Mouse (Mus musculus): ENCODE data around the gene Olfr1084. TPM values are rescaled to one million over a fixed set of nuclear protein-coding genes. Genes with fewer than 3 reads are reported as not detected.
"Not testable (repeated sequence)": the region's sequence is repeated elsewhere in the genome, so short reads cannot be mapped to it uniquely, and the experiment has no call there.

Gene Olfr1084
- polyA plus RNA-seq (2012; ENCODE audit: insufficient read depth, low replicate concordance), result not detected in 2 replicates

DNA sequence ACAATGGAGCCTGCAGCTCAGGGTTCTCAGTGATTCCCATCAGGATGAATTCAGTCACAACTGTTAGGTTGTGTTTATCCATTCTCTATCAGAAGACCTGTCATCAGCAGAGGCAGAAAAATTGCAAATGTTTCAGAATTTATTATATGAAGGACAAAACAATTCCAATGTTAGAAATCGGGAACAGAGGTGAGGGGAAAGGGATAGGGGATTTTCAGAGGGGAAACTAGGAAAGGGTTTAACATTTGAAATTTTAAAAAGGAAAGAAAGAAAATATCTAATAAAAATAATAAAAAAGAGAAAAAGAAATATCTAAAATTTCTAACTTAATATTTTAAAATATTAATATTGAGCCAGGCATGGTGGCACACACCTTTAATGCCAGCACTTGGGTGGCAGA, at the start of gene Olfr1084:
TSS of gene Olfr1084 (minus strand) at position 101 of the 400 bp plus-strand sequence.
- not testable (repeated sequence) for H3K4me1 ChIP-seq; H3K27me3 ChIP-seq (replicated peaks); H3K4me3 ChIP-seq (replicated peaks); H3K9me3 ChIP-seq; H3K36me3 ChIP-seq (replicated peaks; ENCODE audit: low read length)

DNA sequence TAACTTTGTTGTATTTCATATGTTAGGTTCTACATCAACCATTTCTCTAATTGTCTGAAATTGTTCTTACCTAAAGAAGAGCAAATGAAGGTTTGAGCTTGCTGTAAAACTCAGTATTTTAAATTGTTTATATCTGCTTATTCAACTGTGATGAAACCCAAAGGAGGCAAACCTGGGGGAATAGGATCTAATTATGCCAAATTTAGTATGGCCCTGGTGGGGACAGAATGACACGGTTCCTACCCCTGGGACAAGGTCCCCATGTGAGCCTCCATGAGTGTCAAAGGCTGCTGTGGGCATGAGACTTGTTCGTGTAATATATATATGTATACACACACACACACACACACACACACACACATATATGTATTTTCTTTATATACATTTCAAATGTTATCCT, 40.5 kb upstream of the Olfr1084 start, which contains the start of gene Olfr1086:
TSS of gene Olfr1086 (minus strand) at position 101 of the 400 bp plus-strand sequence.
- H3K4me3 ChIP-seq (replicated peaks), result no peak within 1 kb of the TSS
- TF ChIP-seq FLI1 (IDR thresholded peaks at IDR 0.05; ENCODE audit: low read length), result no peak
- TF ChIP-seq GATA1 (IDR thresholded peaks at IDR 0.05; ENCODE audit: borderline replicate concordance, low read length), result no peak

GRCm38 (mm10) chr2:86661919-86662318, 22.4 kb upstream of the Olfr1084 start, which contains the start of gene Olfr1085:
TSS of gene Olfr1085 (minus strand) at chr2:86662019.
- TF ChIP-seq FLI1 (IDR thresholded peaks at IDR 0.05; ENCODE audit: low read length), result no peak
- no peak for TF ChIP-seq GATA1 (IDR thresholded peaks at IDR 0.05; ENCODE audit: borderline replicate concordance, low read length)
- no peak within 1 kb of the TSS for H3K4me3 ChIP-seq (replicated peaks)
- H3K36me3 ChIP-seq (replicated peaks; ENCODE audit: low read length), result no peaks in the 10 kb centered on the region
- no peaks in the 10 kb centered on the region for H3K4me1 ChIP-seq
- no peaks in the 10 kb centered on the region for H3K27me3 ChIP-seq (replicated peaks)
- H3K9me3 ChIP-seq, result no peaks in the 10 kb centered on the region

More for the DNA sequence above, 40.5 kb upstream of the Olfr1084 start, which contains the start of gene Olfr1086:
- Histone ChIP-seq H3K4me1 (no peaks in the 10 kb centered on the region), H3K27me3 (replicated peaks) (no peaks in the 10 kb centered on the region), H3K36me3 (replicated peaks; ENCODE audit: low read length) (no peaks in the 10 kb centered on the region), H3K9me3 (no peaks in the 10 kb centered on the region)

DNA sequence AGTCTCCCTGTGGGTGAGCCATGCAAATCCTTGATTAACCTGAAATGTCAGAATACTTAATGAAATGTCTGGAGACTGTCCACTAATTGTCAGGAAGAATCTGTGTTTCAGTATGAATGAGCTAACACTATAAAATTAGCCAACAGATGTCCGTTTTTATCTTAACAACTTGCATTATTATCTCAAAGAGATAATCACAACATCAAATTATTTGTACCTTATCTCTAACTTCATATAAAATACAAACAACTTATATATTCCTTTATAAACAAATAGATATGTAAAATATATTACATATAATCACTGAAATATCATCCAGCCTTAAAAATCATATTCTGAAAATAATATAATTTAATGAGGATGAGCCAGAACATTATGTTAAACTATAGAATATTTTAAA, 40.7 kb downstream of the Olfr1084 start, which contains the start of gene Olfr1082:
TSS of gene Olfr1082 (minus strand) at position 101 of the 400 bp plus-strand sequence.
- not testable (repeated sequence) for H3K4me1 ChIP-seq; H3K36me3 ChIP-seq (replicated peaks; ENCODE audit: low read length); H3K27me3 ChIP-seq (replicated peaks); H3K4me3 ChIP-seq (replicated peaks); H3K9me3 ChIP-seq

Other genes with a start within 250 kb of the Olfr1084 start
- gene Olfr1061, start 225.7 kb downstream of the Olfr1084 start, polyA plus RNA-seq (2012; ENCODE audit: insufficient read depth, low replicate concordance), result not detected in 2 replicates
- not detected in 2 replicates for gene Olfr1062, start 213.0 kb downstream of the Olfr1084 start, polyA plus RNA-seq (2012; ENCODE audit: insufficient read depth, low replicate concordance)
- not detected in 2 replicates for gene Olfr1065, start 189.1 kb downstream of the Olfr1084 start, polyA plus RNA-seq (2012; ENCODE audit: insufficient read depth, low replicate concordance)
- not detected in 2 replicates for gene Olfr1066, start 183.5 kb downstream of the Olfr1084 start, polyA plus RNA-seq (2012; ENCODE audit: insufficient read depth, low replicate concordance)
- gene Olfr228, start 152.3 kb downstream of the Olfr1084 start, polyA plus RNA-seq (2012; ENCODE audit: insufficient read depth, low replicate concordance), result not detected in 2 replicates
- gene Olfr1076, start 131.3 kb downstream of the Olfr1084 start, polyA plus RNA-seq (2012; ENCODE audit: insufficient read depth, low replicate concordance), result not detected in 2 replicates
- gene Olfr1079, start 97.2 kb downstream of the Olfr1084 start, polyA plus RNA-seq (2012; ENCODE audit: insufficient read depth, low replicate concordance), result not detected in 2 replicates
- gene Olfr1080, start 81.5 kb downstream of the Olfr1084 start, polyA plus RNA-seq (2012; ENCODE audit: insufficient read depth, low replicate concordance), result not detected in 2 replicates
- gene Olfr1082, start 40.8 kb downstream of the Olfr1084 start, polyA plus RNA-seq (2012; ENCODE audit: insufficient read depth, low replicate concordance), result not detected in 2 replicates
- not detected in 2 replicates for gene Olfr1085, start 22.3 kb upstream of the Olfr1084 start, polyA plus RNA-seq (2012; ENCODE audit: insufficient read depth, low replicate concordance)
- not detected in 2 replicates for gene Olfr1086, start 40.4 kb upstream of the Olfr1084 start, polyA plus RNA-seq (2012; ENCODE audit: insufficient read depth, low replicate concordance)
- not detected in 2 replicates for gene Olfr1087, start 58.7 kb upstream of the Olfr1084 start, polyA plus RNA-seq (2012; ENCODE audit: insufficient read depth, low replicate concordance)
- not detected in 2 replicates for gene Olfr1089, start 94.0 kb upstream of the Olfr1084 start, polyA plus RNA-seq (2012; ENCODE audit: insufficient read depth, low replicate concordance)
- gene Olfr1090, start 119.3 kb upstream of the Olfr1084 start, polyA plus RNA-seq (2012; ENCODE audit: insufficient read depth, low replicate concordance), result not detected in 2 replicates
- gene Olfr1093, start 142.8 kb upstream of the Olfr1084 start, polyA plus RNA-seq (2012; ENCODE audit: insufficient read depth, low replicate concordance), result 0.12 TPM in 1 of 2 replicates, not detected in the other
- gene Olfr141, start 170.3 kb upstream of the Olfr1084 start, polyA plus RNA-seq (2012; ENCODE audit: insufficient read depth, low replicate concordance), result not detected in 2 replicates
- not detected in 2 replicates for gene Olfr1094, start 184.9 kb upstream of the Olfr1084 start, polyA plus RNA-seq (2012; ENCODE audit: insufficient read depth, low replicate concordance)
- gene Olfr1095, start 212.0 kb upstream of the Olfr1084 start, polyA plus RNA-seq (2012; ENCODE audit: insufficient read depth, low replicate concordance), result 4.0 TPM in 1 of 2 replicates, not detected in the other
- gene Gm13723, start 235.1 kb upstream of the Olfr1084 start, polyA plus RNA-seq (2012; ENCODE audit: insufficient read depth, low replicate concordance), result not detected in 2 replicates